Mouse (Mus musculus) neural tube, embryonic 10.5 days (tissue): ENCODE data around the gene Rbm39.

Source experiments
- DNase-seq: peaks from one replicate; pipeline ENCODE4 v3.0.0-alpha.2; 2017; ENCODE audit warnings: low spot score; ENCODE audit errors: extremely low spot score

The Rbm39 gene

GRCm38 (mm10) chr2:156111358-156112079, 68.5 kb downstream of the Rbm39 start, which contains the start of the genes Cpne1 and Rbm12:
Gene Cpne1, minus strand, starts transcription at chr2:156111965.
Gene Rbm12, minus strand, starts transcription at chr2:156111978.
- DNase-seq: peak; percentile 96

GRCm38 (mm10) chr2:156110627-156111357, 69.2 kb downstream of the Rbm39 start:
- no peak for DNase-seq
